Mouse (Mus musculus): ENCODE measurements around the gene Car15. TPM values are rescaled to one million over a fixed set of nuclear protein-coding genes. Genes with fewer than 3 reads are reported as not detected.

Car15 gene
- polyA plus RNA-seq, 1 experiment from 2014 or later, result 0.39 TPM

DNA sequence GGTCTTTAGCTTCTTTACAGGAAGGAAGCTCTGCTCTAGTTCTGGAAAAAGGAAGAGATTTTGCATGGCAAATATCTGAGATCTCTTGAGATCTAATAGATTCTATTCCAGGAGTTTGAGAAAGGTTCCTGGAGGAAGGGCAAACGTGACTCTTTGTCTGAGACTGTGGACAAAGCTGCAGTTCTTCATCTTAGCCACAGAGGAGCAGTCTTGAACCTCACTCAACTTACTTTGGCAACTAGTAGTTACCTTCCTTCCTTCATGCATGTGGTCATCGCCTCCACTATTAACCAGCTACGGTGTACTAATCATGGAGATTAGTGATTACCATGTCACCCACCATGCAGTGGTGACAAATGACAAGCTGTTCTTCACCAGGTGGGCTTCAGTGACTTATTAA, 52.8 kb downstream of the Car15 start:
- Histone ChIP-seq H3K4me2 (replicated peaks; ENCODE audit: low read depth) (no peak overlapping the region), H3K36me3 (ENCODE audit: control insufficient read depth, insufficient read depth) (peaks cover 73% of the 10 kb centered on the region), H3K9me3 (ENCODE audit: control insufficient read depth) (no peaks in the 10 kb centered on the region), H3K4me3 (ENCODE audit: low read depth, low read length) (no peak overlapping the region), H3K27ac (ENCODE audit: low read depth, low read length) (no peak overlapping the region), H3K27me3 (replicated peaks; ENCODE audit: control insufficient read depth, insufficient read depth, low read length) (no peaks in the 10 kb centered on the region), H3K9ac (ENCODE audit: low read depth, low read length) (no peak overlapping the region), H3K4me1 (replicated peaks; ENCODE audit: control insufficient read depth, insufficient read depth, low read length) (no peaks in the 10 kb centered on the region)
- peak; percentile 67 for TF ChIP-seq CTCF (IDR thresholded peaks at IDR 0.05; ENCODE audit: low read depth)
- no peak for ATAC-seq
- WGBS, result 65% methylated on average over 3 of the region's 3 CpGs

Other genes starting within 250 kb of the Car15 start
- 8.7 and 9.0 TPM in 2 replicates for gene Smpd4, start 219.0 kb downstream of the Car15 start, polyA plus RNA-seq (2015; fragmentation: Nextera tagmentation; extraction: Ambion mirVana)
- gene Ccdc74a, start 191.9 kb downstream of the Car15 start, polyA plus RNA-seq (2015; fragmentation: Nextera tagmentation; extraction: Ambion mirVana), result 8.0 and 9.4 TPM in 2 replicates
- gene Med15, start 105.5 kb downstream of the Car15 start, polyA plus RNA-seq (2015; fragmentation: Nextera tagmentation; extraction: Ambion mirVana), result 26.6 TPM in 2 replicates
- gene Klhl22, start 78.7 kb downstream of the Car15 start, polyA plus RNA-seq (2015; fragmentation: Nextera tagmentation; extraction: Ambion mirVana), result 29.0 and 29.9 TPM in 2 replicates
- gene Scarf2, start 41.1 kb downstream of the Car15 start, polyA plus RNA-seq (2015; fragmentation: Nextera tagmentation; extraction: Ambion mirVana), result 6.3 and 6.9 TPM in 2 replicates
- not detected in 2 replicates for gene B830017H08Rik, start 5.2 kb downstream of the Car15 start, polyA plus RNA-seq (2015; fragmentation: Nextera tagmentation; extraction: Ambion mirVana)
- gene Gm20518, start 53.3 kb upstream of the Car15 start, polyA plus RNA-seq (2015; fragmentation: Nextera tagmentation; extraction: Ambion mirVana), result not detected in 2 replicates
- 0.04 TPM in 1 of 2 replicates, not detected in the other for gene Tssk1, start 55.9 kb upstream of the Car15 start, polyA plus RNA-seq (2015; fragmentation: Nextera tagmentation; extraction: Ambion mirVana)
- gene Dgcr2, start 60.2 kb upstream of the Car15 start, polyA plus RNA-seq (2015; fragmentation: Nextera tagmentation; extraction: Ambion mirVana), result 35.0 and 35.3 TPM in 2 replicates
- not detected in 2 replicates for gene Tssk2, start 60.3 kb upstream of the Car15 start, polyA plus RNA-seq (2015; fragmentation: Nextera tagmentation; extraction: Ambion mirVana)
- gene Ess2, start 73.0 kb upstream of the Car15 start, polyA plus RNA-seq (2015; fragmentation: Nextera tagmentation; extraction: Ambion mirVana), result 12.2 and 12.5 TPM in 2 replicates
- not detected in 2 replicates for gene Gsc2, start 76.7 kb upstream of the Car15 start, polyA plus RNA-seq (2015; fragmentation: Nextera tagmentation; extraction: Ambion mirVana)
- 236 and 245 TPM in 2 replicates for gene Slc25a1, start 89.9 kb upstream of the Car15 start, polyA plus RNA-seq (2015; fragmentation: Nextera tagmentation; extraction: Ambion mirVana)
- gene Vpreb2, start 142.1 kb upstream of the Car15 start, polyA plus RNA-seq (2015; fragmentation: Nextera tagmentation; extraction: Ambion mirVana), result not detected in 2 replicates
- gene Dgcr6, start 214.5 kb upstream of the Car15 start, polyA plus RNA-seq (2015; fragmentation: Nextera tagmentation; extraction: Ambion mirVana), result 98.4 and 106 TPM in 2 replicates

Measured in intestine, postnatal 0 days (tissue).